Mouse (Mus musculus) embryo, embryonic 11 days (tissue): ENCODE measurements around the gene Tmem52.
"Not testable (repeated sequence)": the region's sequence is repeated elsewhere in the genome, so short reads cannot be mapped to it uniquely, and the experiment has no call there.

Source experiments
- DNase-seq: peaks from one replicate; pipeline ENCODE4 v3.0.0-alpha.2; 2015

Gene Tmem52

GRCm38 (mm10) chr4:155472716-155473290 is 3.9 kb downstream of the Tmem52 start:
- DNase-seq: no peak

- no peak for DNase-seq
Observed at GRCm38 (mm10) chr4:155473319-155473718, 4.4 kb downstream of the Tmem52 start.

GRCm38 (mm10) chr4:155473796-155474195 is 4.9 kb downstream of the Tmem52 start:
- DNase-seq: not testable (repeated sequence)

- DNase-seq: peak; percentile 87
Observed at GRCm38 (mm10) chr4:155481381-155482124, 12.6 kb downstream of the Tmem52 start.

- no peak for DNase-seq
Observed at GRCm38 (mm10) chr4:155482125-155482480, 13.2 kb downstream of the Tmem52 start.

- no peak for DNase-seq
Observed at GRCm38 (mm10) chr4:155482733-155483540, 14.0 kb downstream of the Tmem52 start.

GRCm38 (mm10) chr4:155485521-155485920 is 16.6 kb downstream of the Tmem52 start:
- DNase-seq: no peak

GRCm38 (mm10) chr4:155487746-155488145 is 18.8 kb downstream of the Tmem52 start:
- DNase-seq: no peak

GRCm38 (mm10) chr4:155488232-155489025 is 19.5 kb downstream of the Tmem52 start:
- DNase-seq: peak; percentile 61

- DNase-seq: no peak
Observed at GRCm38 (mm10) chr4:155489101-155489970, 20.4 kb downstream of the Tmem52 start.

- no peak for DNase-seq
Observed at GRCm38 (mm10) chr4:155490456-155490855, 21.5 kb downstream of the Tmem52 start.

- peak; percentile 94 for DNase-seq
Observed at GRCm38 (mm10) chr4:155490990-155491504, 22.1 kb downstream of the Tmem52 start, which contains the start of gene Gnb1. Gene Gnb1 (plus strand): TSS chr4:155491361.

- peak; percentile 65 for DNase-seq
Observed at GRCm38 (mm10) chr4:155491529-155492130, 22.7 kb downstream of the Tmem52 start.

GRCm38 (mm10) chr4:155492131-155492633 is 23.3 kb downstream of the Tmem52 start:
- peak; percentile 75 for DNase-seq

- no peak for DNase-seq
Observed at GRCm38 (mm10) chr4:155494891-155495290, 26.0 kb downstream of the Tmem52 start.

GRCm38 (mm10) chr4:155497963-155498362 is 29.0 kb downstream of the Tmem52 start:
- DNase-seq: no peak

GRCm38 (mm10) chr4:155501126-155501525 is 32.2 kb downstream of the Tmem52 start:
- DNase-seq: no peak

GRCm38 (mm10) chr4:155505067-155505466 is 36.2 kb downstream of the Tmem52 start:
- no peak for DNase-seq

- no peak for DNase-seq
Observed at GRCm38 (mm10) chr4:155505671-155506295, 36.9 kb downstream of the Tmem52 start.

- DNase-seq: no peak
Observed at GRCm38 (mm10) chr4:155508614-155509013, 39.7 kb downstream of the Tmem52 start.
